Mouse (Mus musculus) frontal cortex, postnatal 25 days (tissue): ENCODE measurements around the gene Vmn2r35.
"Not testable (repeated sequence)": the region's sequence is repeated elsewhere in the genome, so short reads cannot be mapped to it uniquely, and the experiment has no call there.

Source experiments
- DNase-seq, 2 experiments: peaks; one replicate each; pipeline ENCODE4 v3.0.0; 2022; ENCODE audit warnings: low spot score in 2 of 2

Gene Vmn2r35

DNA sequence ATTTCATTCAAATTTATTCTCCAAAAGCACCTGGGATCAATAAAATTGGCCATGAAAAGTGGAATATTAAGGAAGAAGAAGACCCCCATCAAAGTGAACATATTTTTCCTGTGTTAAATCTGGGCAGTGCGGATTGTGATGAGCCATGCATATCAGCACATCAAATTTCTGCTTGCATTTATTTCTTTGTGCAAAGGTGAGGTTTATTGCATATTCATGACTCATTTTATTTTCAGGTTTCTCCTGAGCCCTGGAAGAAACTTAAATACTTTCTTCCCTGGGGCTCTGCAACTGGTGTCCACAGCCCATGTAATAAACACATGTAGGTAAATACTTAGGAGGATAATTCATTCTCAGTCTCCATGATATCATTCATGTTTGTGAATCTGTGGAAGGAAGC is at the start of gene Vmn2r35:
TSS of gene Vmn2r35 (minus strand) at position 101 of the 400 bp plus-strand sequence.
- not testable (repeated sequence) for DNase-seq

DNA sequence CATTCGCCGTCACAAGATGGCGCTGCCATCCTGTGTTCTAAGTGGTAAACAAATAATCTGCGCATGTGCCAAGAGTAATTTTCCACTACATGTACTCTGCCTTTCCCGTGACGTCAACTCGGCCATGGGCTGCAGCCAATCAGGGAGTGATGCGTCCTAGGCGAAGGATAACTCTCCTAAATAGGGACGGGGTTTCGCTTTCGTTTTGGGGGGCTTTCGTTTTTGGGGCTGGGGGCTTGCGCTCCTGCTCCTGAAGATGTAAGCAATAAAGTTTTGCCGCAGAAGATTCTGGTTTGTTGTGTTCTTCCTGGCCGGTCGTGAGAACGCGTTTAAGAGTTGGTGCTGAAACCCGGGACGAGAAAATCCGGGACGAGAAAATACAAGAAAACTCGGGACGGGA is 25.5 kb downstream of the Vmn2r35 start:
- not testable (repeated sequence) for DNase-seq
